Mouse (Mus musculus) left cerebral cortex, postnatal 14 days (tissue): ENCODE measurements at regions not wholly inside any gene's neighbourhood (a gene's known extent, or its start where the extent isn't known, plus 50 kb on each side); places are given as distances from the start of the nearest gene placed in this dataset.

Source experiments
- DNase-seq, 2 experiments: peaks; one replicate each; pipeline ENCODE4 v3.0.0; 2021 to 2022; ENCODE audit warnings: low spot score in 2 of 2, mixed read lengths in 1 of 2
- intact Hi-C: fragments of 180-260 bp; cut with DNase I; formaldehyde crosslinking; loops from one replicate; pipeline ENCODE4 v1.15.1; 2025

- intact Hi-C loops: no loop called here
These were observed 52.4 kb upstream of the Mycn start for GRCm38 (mm10) chr12:12993894-12994714.

More at GRCm38 (mm10) chr12:12993894-12994714, 52.4 kb upstream of the Mycn start:
- no peak for DNase-seq
